Mouse (Mus musculus): Measurements from ENCODE around the gene Gm43302.
"Not testable (repeated sequence)": the region's sequence is repeated elsewhere in the genome, so short reads cannot be mapped to it uniquely, and the experiment has no call there.

- not testable (repeated sequence) for TF ChIP-seq CTCF (IDR thresholded peaks at IDR 0.05; ENCODE audit: low read depth, low read length); POLR2A (IDR thresholded peaks at IDR 0.05; ENCODE audit: borderline replicate concordance, low read depth, low read length)
Measured at GRCm38 (mm10) chr5:105293226-105294165, at the start of gene Gm43302, which contains the start of gene Gbp6.
